Mouse (Mus musculus) left cerebral cortex, postnatal 14 days (tissue): ENCODE measurements around the gene Smpd1. TPM values are rescaled to one million over a fixed set of nuclear protein-coding genes. Genes with fewer than 3 reads are reported as not detected.

Experiments used
- DNase-seq, 2 experiments: peaks; one replicate each; pipeline ENCODE4 v3.0.0; 2021 to 2022; ENCODE audit warnings: low spot score in 2 of 2, mixed read lengths in 1 of 2
- intact Hi-C: fragments of 180-260 bp; cut with DNase I; formaldehyde crosslinking; loops from one replicate; pipeline ENCODE4 v1.15.1; 2025
- total RNA-seq, 2 experiments: library from RNA; stranded (reverse); gene quantifications; 2 replicates each; pipeline ENCODE4 v1.2.3; 2021

Smpd1 gene
- total RNA-seq, 2 experiments from 2014 or later: 111 to 112 TPM

DNA sequence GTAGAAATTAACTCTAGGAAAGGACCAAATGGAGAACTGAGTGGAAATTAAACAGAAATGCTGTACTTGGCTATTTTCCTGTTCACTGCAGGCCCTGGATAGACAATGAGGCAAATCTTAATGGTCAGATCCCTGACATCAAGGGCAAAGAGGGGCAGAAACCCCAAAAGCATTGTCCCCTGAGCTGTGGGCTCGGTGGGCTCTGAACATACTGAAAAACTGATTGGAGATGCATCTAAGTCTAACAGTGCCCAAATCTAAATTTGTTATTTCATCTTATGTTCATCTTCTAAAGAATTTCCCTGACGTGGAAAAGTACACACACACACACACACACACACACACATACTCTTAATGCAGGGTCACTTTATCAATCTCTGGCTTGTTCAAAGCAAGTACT is 27.8 kb downstream of the Smpd1 start:
- intact Hi-C loops: no loop called here
- DNase-seq: no peak

DNA sequence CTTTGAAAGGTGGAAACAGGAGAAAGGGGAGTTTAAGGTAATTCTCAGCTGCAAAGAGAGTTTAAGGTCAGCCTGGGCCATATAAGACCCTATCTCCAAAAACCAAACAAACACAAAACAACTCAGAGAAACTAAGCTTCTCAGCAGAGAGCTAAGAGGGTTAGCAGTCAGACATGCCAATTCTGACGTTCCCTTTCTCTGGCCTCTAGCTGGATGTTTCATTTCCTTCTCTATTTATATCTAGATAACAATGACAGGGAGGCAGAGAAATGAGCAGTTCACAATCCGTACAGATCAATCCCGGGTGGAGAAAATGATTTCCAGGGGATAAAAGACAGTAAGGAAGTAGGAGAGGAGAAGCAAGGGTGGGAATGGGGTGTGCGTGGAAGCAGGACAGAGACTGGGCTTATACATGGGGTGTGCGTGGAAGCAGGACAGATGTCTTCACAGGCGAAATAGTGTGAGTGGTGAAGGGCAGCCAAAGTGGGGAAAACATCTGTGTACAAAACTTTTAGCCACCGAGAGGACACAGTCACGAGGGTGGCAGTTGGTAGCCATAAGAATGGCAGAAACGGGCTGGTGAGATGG is 34.3 kb downstream of the Smpd1 start:
- intact Hi-C loops: no loop called here
- no peak for DNase-seq

DNA sequence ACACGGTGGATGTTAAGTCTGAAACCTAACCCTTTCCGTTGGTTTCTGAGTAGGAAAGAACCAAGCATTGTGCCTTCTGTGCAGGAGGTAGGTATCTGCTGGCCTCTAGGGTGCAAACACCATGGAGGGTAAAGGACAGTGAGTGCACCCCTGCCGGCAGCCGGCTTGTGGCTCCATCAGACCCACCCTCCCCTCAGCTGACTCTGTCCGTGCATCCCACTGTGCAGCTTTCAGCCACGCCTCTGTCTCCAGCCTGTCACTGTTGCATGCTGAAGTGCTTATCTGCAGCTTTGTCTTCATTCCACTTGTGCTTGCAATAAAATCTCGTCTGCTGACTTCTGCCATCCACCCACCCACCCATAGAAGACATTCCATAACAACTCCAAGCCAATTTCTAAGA is 35.9 kb downstream of the Smpd1 start:
- intact Hi-C loops: no loop called here
- DNase-seq: no peak

DNA sequence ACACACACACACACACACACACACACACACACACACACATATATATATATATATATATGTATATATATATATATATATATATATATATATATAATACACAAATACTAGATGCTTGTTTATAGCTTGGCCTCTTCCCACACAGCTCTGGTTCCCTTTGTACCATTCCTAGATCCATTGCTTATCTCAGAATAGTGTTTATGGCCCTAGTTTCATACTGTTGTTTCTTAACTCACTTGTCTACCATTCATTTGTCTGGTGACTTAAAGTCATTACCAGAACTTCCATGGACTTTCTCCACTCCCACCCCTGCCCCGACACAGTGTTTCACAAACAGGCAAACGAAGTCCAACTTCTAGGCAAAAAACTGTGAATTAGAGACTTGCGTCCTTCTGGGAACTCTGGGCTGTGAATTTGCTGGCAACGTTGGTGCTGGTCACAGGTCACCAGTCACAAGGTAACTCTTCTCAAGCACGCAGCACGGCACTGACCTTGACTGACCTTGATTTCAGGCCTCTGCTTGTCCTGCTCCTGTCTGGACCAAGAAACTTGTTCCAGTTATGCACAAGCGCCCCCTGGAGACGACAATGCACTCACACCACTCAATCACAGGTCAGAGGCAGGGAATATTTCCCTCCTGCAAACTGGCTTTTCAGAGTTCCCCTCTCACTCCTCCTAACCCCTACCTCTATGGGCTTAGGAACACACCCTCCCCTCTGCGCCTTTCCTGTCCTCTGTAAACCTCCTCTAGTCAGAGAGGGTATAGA is 48.9 kb downstream of the Smpd1 start:
- intact Hi-C loops: loop anchor here (5.0 kb wide), 1 partner anchor 51 kb away; the partner anchor contains the start of gene Smpd1
- peak; percentile 48 to 72 for DNase-seq

Other genes with a start within 250 kb of the Smpd1 start
- not detected for gene Olfr689, start 243.2 kb upstream of the Smpd1 start, total RNA-seq
- 1 to 10 TPM in 1 of 2 experiments, under 1 TPM in 1; 0.87 to 1.1 TPM for gene Olfr690, start 220.3 kb upstream of the Smpd1 start, total RNA-seq
- gene Olfr691, start 212.1 kb upstream of the Smpd1 start, total RNA-seq: 1 to 10 TPM; 1.1 to 1.4 TPM
- gene Olfr692, start 186.1 kb upstream of the Smpd1 start, total RNA-seq: not detected
- not detected for gene Gm5901, start 179.3 kb upstream of the Smpd1 start, total RNA-seq
- gene Fam160a2, start 154.3 kb upstream of the Smpd1 start, total RNA-seq: 10 to 100 TPM; 70.2 to 74.2 TPM
- gene Cnga4, start 149.8 kb upstream of the Smpd1 start, total RNA-seq: under 1 TPM; 0.37 to 0.51 TPM
- gene Cckbr, start 128.6 kb upstream of the Smpd1 start, total RNA-seq: 10 to 100 TPM; 56.6 to 62.4 TPM
- 10 to 100 TPM; 19.0 to 21.1 TPM for gene Cavin3, start 72.1 kb upstream of the Smpd1 start, total RNA-seq
- gene Apbb1, start 27.3 kb downstream of the Smpd1 start, total RNA-seq: 100 to 1,000 TPM; 450 to 459 TPM
- under 1 TPM; 0.23 to 0.24 TPM for gene Hpx, start 45.8 kb downstream of the Smpd1 start, total RNA-seq
- 100 to 1,000 TPM; 146 to 148 TPM for gene Trim3, start 79.2 kb downstream of the Smpd1 start, total RNA-seq
- 10 to 100 TPM; 79.1 to 82.2 TPM for gene Timm10b, start 85.7 kb downstream of the Smpd1 start, total RNA-seq
- 100 to 1,000 TPM in 1 of 2 experiments, 10 to 100 TPM in 1; 96.6 to 104 TPM for gene Arfip2, start 86.1 kb downstream of the Smpd1 start, total RNA-seq
- 10 to 100 TPM; 10.6 to 13.6 TPM for gene Gm45799, start 86.2 kb downstream of the Smpd1 start, total RNA-seq
- gene Dnhd1, start 96.5 kb downstream of the Smpd1 start, total RNA-seq: 1 to 10 TPM; 4.9 to 5.0 TPM
- 10 to 100 TPM; 94.1 to 97.2 TPM for gene Ilk, start 182.2 kb downstream of the Smpd1 start, total RNA-seq
- 10 to 100 TPM; 10.1 to 15.2 TPM for gene Rrp8, start 183.0 kb downstream of the Smpd1 start, total RNA-seq
- 100 to 1,000 TPM; 129 to 151 TPM for gene Taf10, start 190.0 kb downstream of the Smpd1 start, total RNA-seq
- 10 to 100 TPM; 43.8 to 46.5 TPM for gene Tpp1, start 197.9 kb downstream of the Smpd1 start, total RNA-seq
- 10 to 100 TPM; 16.4 to 18.7 TPM for gene Dchs1, start 233.3 kb downstream of the Smpd1 start, total RNA-seq